Mouse (Mus musculus) limb, embryonic 15.5 days (tissue): Measurements from ENCODE around the gene Sort1. TPM values are rescaled to one million over a fixed set of nuclear protein-coding genes. Genes with fewer than 3 reads are reported as not detected.
A peak's percentile ranks its signal among the peaks of the same experiment; 100 is the strongest.

Source experiments
- ATAC-seq: fragments of 200-750 bp; cut with Nextera tagmentation; 2 replicates; pipeline ENCODE4 v1.8.0; 2017; ENCODE audit warnings: low read depth, moderate TSS enrichment; ENCODE audit not compliant: insufficient number of reproducible peaks, low FRiP score, low TSS enrichment
- H3K27ac ChIP-seq: fragments of 300-500 bp; sonication (generic); 2 replicates; pipeline ENCODE4 v1.5.1; 2015; ENCODE audit warnings: moderate library complexity, mild to moderate bottlenecking, inconsistent platforms
- H3K27me3 ChIP-seq: fragments of 300-500 bp; sonication (generic); 2 replicates; pipeline ENCODE4 v1.6.1; 2015; ENCODE audit warnings: inconsistent platforms
- H3K36me3 ChIP-seq: fragments of 300-500 bp; sonication (generic); 2 replicates; pipeline ENCODE4 v1.6.1; 2015; ENCODE audit warnings: inconsistent platforms
- H3K4me1 ChIP-seq: fragments of 300-500 bp; sonication (generic); 2 replicates; pipeline ENCODE4 v1.6.1; 2015; ENCODE audit warnings: inconsistent platforms
- H3K4me2 ChIP-seq: fragments of 300-500 bp; sonication (generic); 2 replicates; pipeline ENCODE4 v1.6.1; 2015; ENCODE audit warnings: mild to moderate bottlenecking, inconsistent platforms
- H3K4me3 ChIP-seq: fragments of 300-500 bp; sonication (generic); 2 replicates; pipeline ENCODE4 v1.5.1; 2015; ENCODE audit warnings: mild to moderate bottlenecking, inconsistent platforms
- H3K9ac ChIP-seq: fragments of 300-500 bp; sonication (generic); 2 replicates; pipeline ENCODE4 v1.6.1; 2015; ENCODE audit warnings: inconsistent platforms
- H3K9me3 ChIP-seq: fragments of 300-500 bp; sonication (generic); 2 replicates; pipeline ENCODE4 v1.6.1; 2016; ENCODE audit warnings: inconsistent platforms
- WGBS: fragments of 180-500 bp; shearing (Covaris S2); methylation state at CpG from one replicate; pipeline ENCODE4 v1.1.7; 2015; 5-methylcytosine and 5-hydroxymethylcytosine counted together
- polyA plus RNA-seq: library from polyadenylated mRNA; unstranded; fragments of >200 nt; fragmentation: Nextera tagmentation; extraction: Ambion mirVana; gene quantifications from 2 replicates; pipeline ENCODE4 v1.2.1, GENCODE M21; 2015

The Sort1 gene
- polyA plus RNA-seq, 1 experiment from 2014 or later, result 12.8 TPM

GRCm38 (mm10) chr3:108318517-108318916 is 34.6 kb downstream of the Sort1 start:
- Histone ChIP-seq H3K4me1 (0 out of 2 replicates have a peak, but pooled peaks cover 2% of the 10 kb centered on the region), H3K4me2 (no peak overlapping the region), H3K9ac (no peak overlapping the region), H3K4me3 (no peak overlapping the region), H3K36me3 (no peaks in the 10 kb centered on the region), H3K9me3 (no peaks in the 10 kb centered on the region), H3K27ac (no peak overlapping the region), H3K27me3 (no peaks in the 10 kb centered on the region)
- ATAC-seq, result no peak
- 44% methylated on average over 2 of the region's 2 CpGs for WGBS

GRCm38 (mm10) chr3:108321671-108322070 is 37.8 kb downstream of the Sort1 start:
- no peak overlapping the region for H3K4me3 ChIP-seq
- H3K9me3 ChIP-seq, result no peaks in the 10 kb centered on the region
- H3K36me3 ChIP-seq, result no peaks in the 10 kb centered on the region
- no peaks in the 10 kb centered on the region for H3K27me3 ChIP-seq
- H3K27ac ChIP-seq, result no peak overlapping the region
- H3K4me2 ChIP-seq, result no peak overlapping the region
- no peak for ATAC-seq
- 73% methylated on average over 4 of the region's 4 CpGs for WGBS
- 0 out of 2 replicates have a peak, but pooled peaks cover 2% of the 10 kb centered on the region for H3K4me1 ChIP-seq
- H3K9ac ChIP-seq, result no peak overlapping the region

GRCm38 (mm10) chr3:108322136-108322535 is 38.3 kb downstream of the Sort1 start:
- ATAC-seq, result no peak
- no peaks in the 10 kb centered on the region for H3K27me3 ChIP-seq
- H3K4me1 ChIP-seq, result 0 out of 2 replicates have a peak, but pooled peaks cover 2% of the 10 kb centered on the region
- no peak overlapping the region for H3K9ac ChIP-seq
- no peaks in the 10 kb centered on the region for H3K9me3 ChIP-seq
- H3K4me3 ChIP-seq, result no peak overlapping the region
- H3K36me3 ChIP-seq, result no peaks in the 10 kb centered on the region
- no peak overlapping the region for H3K4me2 ChIP-seq
- 86% methylated on average over 4 of the region's 4 CpGs for WGBS
- H3K27ac ChIP-seq, result no peak overlapping the region

- Histone ChIP-seq H3K9ac (no peak overlapping the region), H3K4me1 (peaks cover 3% of the 10 kb centered on the region; the same call in 1 of the 2 replicates), H3K4me2 (no peak overlapping the region), H3K36me3 (no peaks in the 10 kb centered on the region), H3K27me3 (no peaks in the 10 kb centered on the region), H3K27ac (no peak overlapping the region), H3K9me3 (no peaks in the 10 kb centered on the region), H3K4me3 (no peak overlapping the region)
- no peak for ATAC-seq
- WGBS, result 86% methylated on average over 3 of the region's 3 CpGs
Observed at GRCm38 (mm10) chr3:108322962-108323361, 39.1 kb downstream of the Sort1 start.

GRCm38 (mm10) chr3:108324837-108325236 is 41.0 kb downstream of the Sort1 start:
- H3K27me3 ChIP-seq, result no peaks in the 10 kb centered on the region
- WGBS, result 77% methylated on average over 4 of the region's 4 CpGs
- no peak overlapping the region for H3K27ac ChIP-seq
- no peak overlapping the region for H3K4me3 ChIP-seq
- no peaks in the 10 kb centered on the region for H3K9me3 ChIP-seq
- H3K9ac ChIP-seq, result no peak overlapping the region
- peaks cover 9% of the 10 kb centered on the region; the same call in 1 of the 2 replicates for H3K4me1 ChIP-seq
- H3K36me3 ChIP-seq, result no peaks in the 10 kb centered on the region
- no peak overlapping the region for H3K4me2 ChIP-seq
- no peak for ATAC-seq

GRCm38 (mm10) chr3:108325521-108325920 is 41.6 kb downstream of the Sort1 start:
- H3K36me3 ChIP-seq, result peaks cover 6% of the 10 kb centered on the region; the same call in 1 of the 2 replicates
- ATAC-seq, result no peak
- whole genome bisulfite sequencing, result 91% methylated on average over 9 of the region's 9 CpGs
- no peaks in the 10 kb centered on the region for H3K27me3 ChIP-seq
- no peak overlapping the region for H3K4me3 ChIP-seq
- H3K27ac ChIP-seq, result no peak overlapping the region
- no peak overlapping the region for H3K4me2 ChIP-seq
- H3K9ac ChIP-seq, result no peak overlapping the region
- H3K4me1 ChIP-seq, result peaks cover 9% of the 10 kb centered on the region; the same call in 1 of the 2 replicates
- no peaks in the 10 kb centered on the region for H3K9me3 ChIP-seq

- Histone ChIP-seq H3K36me3 (peaks cover 7% of the 10 kb centered on the region; the same call in 1 of the 2 replicates), H3K27ac (no peak overlapping the region)
Observed at GRCm38 (mm10) chr3:108327275-108327674, 43.4 kb downstream of the Sort1 start.

GRCm38 (mm10) chr3:108327916-108328315 is 44.0 kb downstream of the Sort1 start:
- no peaks in the 10 kb centered on the region for H3K9me3 ChIP-seq
- no peak overlapping the region for H3K4me3 ChIP-seq
- H3K36me3 ChIP-seq, result peaks cover 11% of the 10 kb centered on the region
- peak overlapping the region; percentile 77 for H3K27ac ChIP-seq
- H3K27me3 ChIP-seq, result no peaks in the 10 kb centered on the region
- peaks cover 9% of the 10 kb centered on the region; the same call in 1 of the 2 replicates for H3K4me1 ChIP-seq
- 60% methylated on average over 3 of the region's 3 CpGs for WGBS
- H3K9ac ChIP-seq, result no peak overlapping the region
- no peak overlapping the region for H3K4me2 ChIP-seq
- ATAC-seq, result no peak

More at GRCm38 (mm10) chr3:108327275-108327674, 43.4 kb downstream of the Sort1 start:
- Histone ChIP-seq H3K4me2 (no peak overlapping the region), H3K9ac (no peak overlapping the region), H3K9me3 (no peaks in the 10 kb centered on the region), H3K4me1 (peaks cover 9% of the 10 kb centered on the region; the same call in 1 of the 2 replicates), H3K27me3 (no peaks in the 10 kb centered on the region), H3K4me3 (no peak overlapping the region)
- ATAC-seq, result no peak
- WGBS, result 87% methylated on average over 8 of the region's 8 CpGs

GRCm38 (mm10) chr3:108328441-108328841 is 44.6 kb downstream of the Sort1 start:
- Histone ChIP-seq H3K9ac (no peak overlapping the region), H3K9me3 (no peaks in the 10 kb centered on the region), H3K4me2 (no peak overlapping the region), H3K27ac (peak overlapping the region; percentile 77), H3K4me3 (no peak overlapping the region), H3K36me3 (peaks cover 12% of the 10 kb centered on the region), H3K4me1 (peaks cover 7% of the 10 kb centered on the region; the same call in 1 of the 2 replicates), H3K27me3 (no peaks in the 10 kb centered on the region)
- 38% methylated on average over 9 of the region's 9 CpGs for WGBS
- ATAC-seq, result no peak

- Histone ChIP-seq H3K27me3 (no peaks in the 10 kb centered on the region), H3K4me2 (no peak overlapping the region), H3K4me3 (no peak overlapping the region), H3K4me1 (peaks cover 7% of the 10 kb centered on the region; the same call in 1 of the 2 replicates), H3K27ac (no peak overlapping the region), H3K9ac (no peak overlapping the region), H3K9me3 (no peaks in the 10 kb centered on the region), H3K36me3 (peaks cover 26% of the 10 kb centered on the region)
- WGBS, result 90% methylated on average over 6 of the region's 6 CpGs
- ATAC-seq, result no peak
Observed at GRCm38 (mm10) chr3:108330812-108331211, 46.9 kb downstream of the Sort1 start.

GRCm38 (mm10) chr3:108336878-108337277 is 53.0 kb downstream of the Sort1 start:
- Histone ChIP-seq H3K4me3 (no peak overlapping the region), H3K27ac (no peak overlapping the region), H3K4me2 (no peak overlapping the region), H3K4me1 (no peaks in the 10 kb centered on the region), H3K36me3 (peaks cover 57% of the 10 kb centered on the region), H3K27me3 (no peaks in the 10 kb centered on the region), H3K9ac (no peak overlapping the region), H3K9me3 (no peaks in the 10 kb centered on the region)
- 90% methylated on average over 5 of the region's 5 CpGs for WGBS
- ATAC-seq, result no peak

GRCm38 (mm10) chr3:108341040-108341439 is 57.2 kb downstream of the Sort1 start:
- no peak for ATAC-seq
- no peak overlapping the region for H3K4me3 ChIP-seq
- no peak overlapping the region for H3K4me2 ChIP-seq
- H3K9ac ChIP-seq, result no peak overlapping the region
- H3K27me3 ChIP-seq, result no peaks in the 10 kb centered on the region
- H3K9me3 ChIP-seq, result no peaks in the 10 kb centered on the region
- H3K36me3 ChIP-seq, result peaks cover 57% of the 10 kb centered on the region
- WGBS, result 68% methylated on average over 2 of the region's 2 CpGs
- H3K4me1 ChIP-seq, result no peaks in the 10 kb centered on the region
- H3K27ac ChIP-seq, result no peak overlapping the region

- Histone ChIP-seq H3K9me3 (no peaks in the 10 kb centered on the region), H3K9ac (no peak overlapping the region), H3K4me1 (no peaks in the 10 kb centered on the region), H3K4me3 (no peak overlapping the region), H3K27me3 (no peaks in the 10 kb centered on the region), H3K4me2 (no peak overlapping the region), H3K36me3 (peaks cover 63% of the 10 kb centered on the region), H3K27ac (no peak overlapping the region)
- no peak for ATAC-seq
- WGBS, result 62% methylated on average over 7 of the region's 7 CpGs
Observed at GRCm38 (mm10) chr3:108342185-108342584, 58.3 kb downstream of the Sort1 start.
